Mouse (Mus musculus): ENCODE results near the gene Ush1c.

Gene Ush1c

GRCm38 (mm10) chr7:46238346-46238745 lies at the start of gene Ush1c:
TSS of gene Ush1c (minus strand) at chr7:46238503.
- DNase-seq = no peak

- DNase-seq = no peak
Measured at GRCm38 (mm10) chr7:46287051-46287450, 48.7 kb upstream of the Ush1c start.

GRCm38 (mm10) chr7:46286391-46286790 lies 48.1 kb upstream of the Ush1c start:
- DNase-seq = no peak

- DNase-seq = no peak
Measured at GRCm38 (mm10) chr7:46285161-46285839, 47.0 kb upstream of the Ush1c start.

- no peak for DNase-seq
Measured at GRCm38 (mm10) chr7:46283681-46284080, 45.4 kb upstream of the Ush1c start.

- no peak for DNase-seq
Measured at GRCm38 (mm10) chr7:46282276-46282675, 44.0 kb upstream of the Ush1c start.

GRCm38 (mm10) chr7:46280896-46281295 lies 42.6 kb upstream of the Ush1c start:
- no peak for DNase-seq

GRCm38 (mm10) chr7:46279946-46280345 lies 41.6 kb upstream of the Ush1c start:
- DNase-seq = peak; percentile 75 to 77

- DNase-seq = no peak
Measured at GRCm38 (mm10) chr7:46276156-46276555, 37.9 kb upstream of the Ush1c start.

- peak; percentile 3 to 22 for DNase-seq
Measured at GRCm38 (mm10) chr7:46251841-46252240, 13.5 kb upstream of the Ush1c start.

- no peak for DNase-seq
Measured at GRCm38 (mm10) chr7:46247606-46248005, 9.3 kb upstream of the Ush1c start.

GRCm38 (mm10) chr7:46246876-46247275 lies 8.6 kb upstream of the Ush1c start:
- DNase-seq = no peak

- DNase-seq = no peak
Measured at GRCm38 (mm10) chr7:46240696-46241095, 2.4 kb upstream of the Ush1c start, which contains the start of gene Otog. TSS of gene Otog (plus strand) at chr7:46240987.

GRCm38 (mm10) chr7:46240091-46240490 lies 1.8 kb upstream of the Ush1c start:
- DNase-seq = no peak

GRCm38 (mm10) chr7:46237192-46237591 lies 1.1 kb downstream of the Ush1c start:
- DNase-seq = no peak

- DNase-seq = no peak
Measured at GRCm38 (mm10) chr7:46236363-46236762, 1.9 kb downstream of the Ush1c start.

- no peak for DNase-seq
Measured at GRCm38 (mm10) chr7:46235948-46236347, 2.4 kb downstream of the Ush1c start.

- no peak for DNase-seq
Measured at GRCm38 (mm10) chr7:46226936-46227335, 11.4 kb downstream of the Ush1c start.

GRCm38 (mm10) chr7:46226253-46226652 lies 12.1 kb downstream of the Ush1c start:
- DNase-seq = peak; percentile 59 to 62

GRCm38 (mm10) chr7:46220591-46221129 lies 17.6 kb downstream of the Ush1c start:
- DNase-seq = no peak

- no peak for DNase-seq
Measured at GRCm38 (mm10) chr7:46218415-46218814, 19.9 kb downstream of the Ush1c start.

- no peak for DNase-seq
Measured at GRCm38 (mm10) chr7:46216481-46216880, 21.8 kb downstream of the Ush1c start.

GRCm38 (mm10) chr7:46210276-46210675 lies 28.0 kb downstream of the Ush1c start:
- DNase-seq = no peak

- no peak for DNase-seq
Measured at GRCm38 (mm10) chr7:46208131-46208530, 30.2 kb downstream of the Ush1c start.

GRCm38 (mm10) chr7:46204775-46205174 lies 33.5 kb downstream of the Ush1c start:
- no peak for DNase-seq

All from B cell, adult 2 months (primary cell).